ENCODE assay signal across 17 mouse cellular contexts in the genomic region with DNA sequence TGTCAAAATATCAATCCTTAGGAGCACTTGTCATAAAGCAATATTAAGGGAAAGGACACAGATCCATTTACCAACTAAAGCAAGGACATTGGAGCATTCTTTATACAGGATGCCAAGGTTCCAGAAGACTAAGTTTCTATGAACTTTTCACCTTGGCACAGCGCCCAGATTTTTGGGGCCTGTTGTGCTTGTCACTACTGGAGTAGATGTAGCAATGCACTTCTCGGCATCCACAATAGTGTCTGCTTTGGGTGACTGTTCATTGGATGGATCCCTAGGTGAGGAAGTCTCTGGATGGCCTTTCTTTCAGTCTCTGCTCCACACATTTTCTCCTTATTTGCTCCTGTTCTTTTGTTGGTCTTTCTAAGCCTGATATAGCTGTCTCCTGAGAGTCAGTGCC. TPM values are rescaled to one million over a fixed set of nuclear protein-coding genes. Genes with fewer than 3 reads are reported as not detected.
DNase-seq lines count a peak whose midpoint lies in the region; ATAC-seq lines count a peak whose summit lies in the region.
"Had no signal": no experiment of that assay in that cellular context is flagged by ENCODE, and none has a peak within 500 bp of the region (broad histone marks: within the 10 kb centered on the region; RNA-seq: fewer than 3 reads in every experiment).

No protein-coding gene starts in this region.

- no peaks in the 10 kb centered on the region for H3K4me1 ChIP-seq in kidney, embryonic 14.5 days (ENCODE audit: control insufficient read depth, insufficient read depth, low read length)
- H3K4me1 ChIP-seq: hindbrain, embryonic 12.5 days; limb, embryonic 15.5 days; lung, embryonic 15.5 days; midbrain, embryonic 10.5 days had no signal

- no peak overlapping the region for H3K4me3 ChIP-seq in kidney, embryonic 14.5 days (ENCODE audit: low read length)
- H3K4me3 ChIP-seq: erythroblast, embryonic 14.5 days; heart, embryonic 13.5 days; hindbrain, embryonic 12.5 days; limb, embryonic 15.5 days; lung, embryonic 15.5 days; midbrain, embryonic 10.5 days; myocyte had no signal

- 71% methylated on average over 2 of the region's 2 CpGs for WGBS in kidney, embryonic 14.5 days

- no peak overlapping the region for H3K4me2 ChIP-seq in kidney, embryonic 14.5 days (replicated peaks; ENCODE audit: low read depth, low read length)
- H3K4me2 ChIP-seq: heart, embryonic 13.5 days; hindbrain, embryonic 12.5 days; limb, embryonic 15.5 days; lung, embryonic 15.5 days had no signal

- no peaks in the 10 kb centered on the region for H3K27me3 ChIP-seq in kidney, embryonic 14.5 days (ENCODE audit: control insufficient read depth, insufficient read depth, low read length)
- H3K27me3 ChIP-seq: heart, embryonic 13.5 days; hindbrain, embryonic 12.5 days; limb, embryonic 15.5 days; lung, embryonic 15.5 days had no signal

- no peak for ATAC-seq in kidney, embryonic 14.5 days (ENCODE audit: low FRiP score, low TSS enrichment)
- ATAC-seq in inflammation-experienced regulatory T-cells, adult 6 months, result no peak

- no peak overlapping the region for H3K27ac ChIP-seq in kidney, embryonic 14.5 days (ENCODE audit: low read depth, low read length)
- H3K27ac ChIP-seq: heart, embryonic 13.5 days; hindbrain, embryonic 12.5 days; limb, embryonic 15.5 days; lung, embryonic 15.5 days; midbrain, embryonic 10.5 days had no signal

- H3K36me3 ChIP-seq in kidney, embryonic 14.5 days (ENCODE audit: control insufficient read depth, insufficient read depth, low read length), result no peaks in the 10 kb centered on the region
- H3K36me3 ChIP-seq: heart, embryonic 13.5 days; hindbrain, embryonic 12.5 days; limb, embryonic 15.5 days; lung, embryonic 15.5 days; midbrain, embryonic 10.5 days had no signal

- peak; percentile 59 for DNase-seq in kidney, postnatal 10 days
- peak; percentile 40 for DNase-seq in 3T3-L1 (ENCODE audit: low read depth, low spot score)
- peak; percentile 13 to 38 for DNase-seq in B cell, adult 2 months
- peak; percentile 29 for DNase-seq in adrenal gland, postnatal 25 days
- DNase-seq in T-cell, adult 2 months (ENCODE audit: low spot score), result no peak
- DNase-seq: cerebellum, adult 8-10 months; embryo, embryonic 11 days; right cerebral cortex, adult 18-20 months had no signal

- H3K9me3 ChIP-seq in kidney, embryonic 14.5 days (ENCODE audit: control insufficient read depth, low read length), result no peaks in the 10 kb centered on the region
- H3K9me3 ChIP-seq: heart, embryonic 13.5 days; limb, embryonic 15.5 days; lung, embryonic 15.5 days; midbrain, embryonic 10.5 days had no signal

- no peak overlapping the region for H3K9ac ChIP-seq in kidney, embryonic 14.5 days (ENCODE audit: low read depth, low read length)
- H3K9ac ChIP-seq: heart, embryonic 13.5 days; hindbrain, embryonic 12.5 days; limb, embryonic 15.5 days; lung, embryonic 15.5 days had no signal

RNA-seq across cellular contexts. Expression of gene Abcg3, which starts 49.8 kb away (rescaled TPM):
- polyA plus RNA-seq in kidney, embryonic 14.5 days (2014; fragmentation: Nextera tagmentation; extraction: Ambion mirVana), result 0.94 and 0.95 TPM in 2 replicates
- total RNA-seq in adrenal gland, postnatal 25 days (2021), result 0.21 and 0.38 TPM in 2 replicates
- polyA plus RNA-seq in inflammation-experienced regulatory T-cells, adult 6 months (2017; shearing (Covaris generic)), result 10 to 100 TPM; 13.3 to 30.7 (median 22.9) TPM
- polyA plus RNA-seq: erythroblast, embryonic 14.5 days; myocyte had no signal
